Mouse (Mus musculus): ENCODE results near the gene BC024978. TPM values are rescaled to one million over a fixed set of nuclear protein-coding genes. Genes with fewer than 3 reads are reported as not detected.

BC024978 gene
- total and polyA plus RNA-seq, 3 experiments = 1.6 to 9.4 (median 1.7) TPM

GRCm38 (mm10) chr7:27227276-27227675 lies 31.7 kb downstream of the BC024978 start:
- in situ Hi-C loops (cut with MboI; ENCODE audit: low pct_ligation_motif_present, low pct_unique_long_range_greater_than_20kb, low sequenced_read_pairs) = loop anchor here (5.0 kb wide), 2 partner anchors 35 to 65 kb away; no protein-coding TSS in a partner anchor
- Histone ChIP-seq H3K27ac (ENCODE audit: insufficient read depth, low read depth) (no peak overlapping the region), H3K4me1 (ENCODE audit: control insufficient read depth in 1 of 2, insufficient read depth in 2 of 2) (peaks cover 24 to 63% of the 10 kb centered on the region in 2 experiments)

GRCm38 (mm10) chr7:27227676-27228075 lies 32.1 kb downstream of the BC024978 start:
- H3K4me3 ChIP-seq (replicated peaks in 1 of 3; ENCODE audit: low read depth in 2 of 3, low read length in 2 of 3, poor library complexity in 1 of 3) = peak overlapping the region; percentile 78 to 86 (median 81)
- peaks cover 24 to 62% of the 10 kb centered on the region in 2 experiments for H3K4me1 ChIP-seq (ENCODE audit: control insufficient read depth in 1 of 2, insufficient read depth in 2 of 2)
- DNase-seq (ENCODE audit: extremely low read depth) = no peak
- H3K27ac ChIP-seq (ENCODE audit: insufficient read depth, low read depth) = peak overlapping the region; percentile 20; the same call in 1 of the 2 replicates
- H3K36me3 ChIP-seq (replicated peaks in 1 of 2; ENCODE audit: control insufficient read depth in 1 of 2, insufficient read depth in 1 of 2, low read length in 1 of 2) = peaks cover 0 to 18% of the 10 kb centered on the region in 2 experiments
- dilution Hi-C loops (cut with MboI; ENCODE audit: extremely low pct_ligation_motif_present, extremely low pct_unique_long_range_greater_than_20kb, low sequenced_read_pairs) = no loop called here
- TF ChIP-seq E2F4 (IDR thresholded peaks at IDR 0.05; ENCODE audit: insufficient replicate concordance, low read depth, low read length) (no peak), MAX (IDR thresholded peaks at IDR 0.05; ENCODE audit: low read length) (no peak), SMC3 (IDR thresholded peaks at IDR 0.05; ENCODE audit: low read depth, low read length) (no peak), GABPA (IDR thresholded peaks at IDR 0.05; ENCODE audit: insufficient replicate concordance, low read depth, low read length) (no peak), ELF1 (IDR thresholded peaks at IDR 0.05; ENCODE audit: low read depth, low read length) (no peak), CTCF (conservative IDR thresholded peaks at IDR 0.05 in 1 of 2, IDR thresholded peaks at IDR 0.05 in 1 of 2; ENCODE audit: low read depth in 2 of 2, low read length in 2 of 2) (no peak), ZMIZ1 (IDR thresholded peaks at IDR 0.05; ENCODE audit: low read depth, low read length) (no peak), TCF12 (IDR thresholded peaks at IDR 0.05; ENCODE audit: low read depth, low read length) (no peak), MAZ (IDR thresholded peaks at IDR 0.05; ENCODE audit: low read depth, low read length) (no peak), JUND (conservative IDR thresholded peaks at IDR 0.05; ENCODE audit: low read depth, low read length) (no peak), HCFC1 (IDR thresholded peaks at IDR 0.05; ENCODE audit: low read depth, low read length) (no peak), PAX5 (IDR thresholded peaks at IDR 0.05; ENCODE audit: low read length) (no peak), MEF2A (IDR thresholded peaks at IDR 0.05; ENCODE audit: borderline replicate concordance, low read depth, low read length) (no peak)
- H3K4me2 ChIP-seq (ENCODE audit: insufficient read depth, low read depth, poor library complexity, severe bottlenecking) = peak overlapping the region; percentile 78
- H3K9me3 ChIP-seq (replicated peaks; ENCODE audit: low read length) = no peaks in the 10 kb centered on the region
- peaks cover 14% of the 10 kb centered on the region; the same call in 1 of the 2 replicates for H3K79me2 ChIP-seq (replicated peaks; ENCODE audit: control insufficient read depth, extremely low read depth, insufficient read depth, poor library complexity, severe bottlenecking)
- H3K9ac ChIP-seq (ENCODE audit: insufficient read depth, low read depth) = peak overlapping the region; percentile 66
- in situ Hi-C loops (cut with MboI; ENCODE audit: low pct_ligation_motif_present, low pct_unique_long_range_greater_than_20kb, low sequenced_read_pairs) = loop anchor here (5.0 kb wide), 2 partner anchors 35 to 65 kb away; no protein-coding TSS in a partner anchor
- H3K27me3 ChIP-seq (replicated peaks) = no peaks in the 10 kb centered on the region

More at GRCm38 (mm10) chr7:27227276-27227675, 31.7 kb downstream of the BC024978 start:
- dilution Hi-C loops (cut with MboI; ENCODE audit: extremely low pct_ligation_motif_present, extremely low pct_unique_long_range_greater_than_20kb, low sequenced_read_pairs) = no loop called here
- Histone ChIP-seq H3K27me3 (replicated peaks) (no peaks in the 10 kb centered on the region), H3K36me3 (replicated peaks in 1 of 2; ENCODE audit: control insufficient read depth in 1 of 2, insufficient read depth in 1 of 2, low read length in 1 of 2) (peaks cover 0 to 22% of the 10 kb centered on the region in 2 experiments), H3K9ac (ENCODE audit: insufficient read depth, low read depth) (peak overlapping the region; percentile 66), H3K9me3 (replicated peaks; ENCODE audit: low read length) (no peaks in the 10 kb centered on the region), H3K4me2 (ENCODE audit: insufficient read depth, low read depth, poor library complexity, severe bottlenecking) (peak overlapping the region; percentile 78), H3K79me2 (replicated peaks; ENCODE audit: control insufficient read depth, extremely low read depth, insufficient read depth, poor library complexity, severe bottlenecking) (peaks cover 14% of the 10 kb centered on the region; the same call in 1 of the 2 replicates), H3K4me3 (replicated peaks in 1 of 3; ENCODE audit: low read depth in 2 of 3, low read length in 2 of 3, poor library complexity in 1 of 3) (peak overlapping the region; percentile 78 to 86 (median 81))
- DNase-seq (ENCODE audit: extremely low read depth) = no peak
- no peak for TF ChIP-seq POLR2A (IDR thresholded peaks at IDR 0.05; ENCODE audit: low read depth, low read length)
- no peak for TF ChIP-seq SMC3 (IDR thresholded peaks at IDR 0.05; ENCODE audit: low read depth, low read length)
- TF ChIP-seq MXI1 (IDR thresholded peaks at IDR 0.05; ENCODE audit: low read depth, low read length) = no peak
- no peak for TF ChIP-seq ZNF384 (IDR thresholded peaks at IDR 0.05; ENCODE audit: low read depth, low read length)
- no peak for TF ChIP-seq NELFE (IDR thresholded peaks at IDR 0.05; ENCODE audit: low read depth, low read length)
- no peak for TF ChIP-seq MAFK (IDR thresholded peaks at IDR 0.05; ENCODE audit: insufficient replicate concordance, low read length)
- TF ChIP-seq ZMIZ1 (IDR thresholded peaks at IDR 0.05; ENCODE audit: low read depth, low read length) = no peak
- TF ChIP-seq MEF2A (IDR thresholded peaks at IDR 0.05; ENCODE audit: borderline replicate concordance, low read depth, low read length) = no peak
- no peak for TF ChIP-seq MYC (IDR thresholded peaks at IDR 0.05; ENCODE audit: low read depth, low read length)
- TF ChIP-seq RAD21 (IDR thresholded peaks at IDR 0.05; ENCODE audit: low read depth, low read length) = no peak
- TF ChIP-seq TBP (conservative IDR thresholded peaks at IDR 0.05; ENCODE audit: low read depth, low read length) = no peak
- no peak for TF ChIP-seq ZKSCAN1 (IDR thresholded peaks at IDR 0.05; ENCODE audit: borderline replicate concordance, low read depth, low read length)
- no peak for TF ChIP-seq USF2 (conservative IDR thresholded peaks at IDR 0.05; ENCODE audit: low read depth, low read length)
- TF ChIP-seq USF1 (IDR thresholded peaks at IDR 0.05; ENCODE audit: low read depth, low read length) = no peak
- TF ChIP-seq EP300 (IDR thresholded peaks at IDR 0.05; ENCODE audit: low read length) = no peak
- TF ChIP-seq MAZ (IDR thresholded peaks at IDR 0.05; ENCODE audit: low read depth, low read length) = no peak
- TF ChIP-seq NRF1 (IDR thresholded peaks at IDR 0.05; ENCODE audit: low read depth, low read length) = no peak
- no peak for TF ChIP-seq UBTF (IDR thresholded peaks at IDR 0.05; ENCODE audit: low read depth, low read length)
- TF ChIP-seq TCF12 (IDR thresholded peaks at IDR 0.05; ENCODE audit: low read depth, low read length) = no peak

Measured in CH12.LX (cell line).